Mouse (Mus musculus): ENCODE measurements around the gene Fxyd2.

Fxyd2 gene

DNA sequence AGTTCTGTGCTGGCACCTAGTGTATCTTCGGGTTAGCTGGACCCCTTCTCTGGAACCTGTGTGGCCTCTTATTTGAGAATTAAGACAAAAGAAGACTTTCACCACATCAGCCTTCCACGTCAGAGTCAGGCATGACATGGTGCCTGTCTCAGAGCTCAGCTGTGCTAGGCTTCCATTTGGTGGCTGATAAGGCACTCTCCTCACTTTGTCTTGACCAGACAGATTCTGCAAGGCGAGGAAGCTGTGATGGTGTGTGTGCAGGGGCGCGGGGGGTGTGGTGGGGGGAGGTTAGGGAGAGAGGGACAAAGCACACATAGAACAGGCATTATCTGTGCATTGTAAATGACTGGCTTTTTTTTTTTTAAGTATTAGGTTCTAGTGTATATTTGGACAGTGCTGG is 29.9 kb downstream of the Fxyd2 start:
- DNase-seq (ENCODE audit: low spot score) = no peak

DNA sequence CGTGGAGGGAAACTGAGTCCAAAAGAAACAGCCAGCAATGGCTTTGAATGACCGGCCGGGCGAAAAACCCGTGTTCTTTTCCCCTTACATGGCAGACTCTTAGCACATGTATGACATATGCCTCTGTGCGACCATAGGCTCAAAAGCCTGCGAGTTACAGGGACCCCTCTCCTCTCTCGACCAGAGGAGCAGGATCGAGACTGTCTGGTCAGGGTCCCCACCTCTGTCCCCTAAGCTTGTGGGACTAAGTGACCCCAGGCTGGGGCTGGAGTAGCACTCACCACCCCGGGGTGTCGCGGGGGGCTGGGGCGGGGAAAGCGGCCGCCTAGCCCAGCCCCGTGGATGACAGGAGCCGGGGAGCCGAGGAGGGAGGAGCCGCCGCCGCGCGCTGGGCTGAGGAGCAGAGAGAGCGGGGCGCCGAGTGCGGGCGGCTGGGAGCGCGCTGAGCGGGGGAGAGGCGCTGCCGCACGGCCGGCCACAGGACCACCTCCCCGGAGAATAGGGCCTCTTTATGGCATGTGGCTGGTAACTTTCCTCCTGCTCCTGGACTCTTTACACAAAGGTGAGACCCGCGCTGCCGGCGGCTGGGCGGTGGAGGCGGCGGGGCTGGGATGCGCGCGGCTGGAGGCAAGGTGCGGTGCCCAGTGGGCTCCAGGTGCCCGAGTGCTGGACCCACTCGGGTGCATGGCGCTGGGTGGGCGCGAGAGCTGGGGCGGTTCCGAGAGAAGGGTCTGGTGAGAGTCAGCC is 30.7 kb downstream of the Fxyd2 start:
- no peak for DNase-seq (ENCODE audit: low spot score)

DNA sequence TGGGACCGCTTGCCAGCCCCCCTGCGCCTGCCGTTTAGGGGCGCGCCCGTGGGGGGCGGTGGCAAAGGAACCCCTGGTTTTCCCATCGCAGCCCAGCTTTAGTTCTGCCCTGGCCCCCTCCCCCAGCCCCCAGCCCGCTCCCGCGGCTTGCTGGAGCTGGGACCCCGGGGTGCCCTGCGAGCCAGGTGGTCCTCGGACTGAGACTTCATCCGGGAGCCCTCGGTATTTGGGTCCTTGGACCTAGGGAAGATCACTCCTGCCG is 31.2 kb downstream of the Fxyd2 start:
- DNase-seq (ENCODE audit: low spot score) = no peak

DNA sequence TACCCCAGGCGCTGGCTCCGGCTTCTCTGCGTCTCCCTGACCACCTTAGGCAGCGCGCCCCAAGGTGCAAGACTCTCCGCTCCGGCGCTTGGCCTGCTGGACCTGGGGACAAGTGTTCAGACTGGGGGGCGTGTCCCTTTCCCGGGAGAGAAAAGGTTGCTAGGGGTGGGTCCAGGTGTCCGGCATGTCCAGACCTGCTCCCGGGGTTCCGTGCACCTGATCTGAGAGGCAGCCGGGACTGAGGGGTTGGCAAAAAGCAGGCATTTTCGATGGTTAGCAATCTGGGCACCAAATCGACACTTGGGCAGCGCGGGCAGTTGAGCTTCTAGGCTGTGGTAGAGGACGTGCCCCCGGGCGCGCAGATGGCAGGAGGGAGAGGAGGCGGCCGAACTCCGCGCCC is 31.7 kb downstream of the Fxyd2 start:
- DNase-seq (ENCODE audit: low spot score) = no peak

GRCm38 (mm10) chr9:45432639-45433038 is 33.2 kb downstream of the Fxyd2 start:
- no peak for DNase-seq (ENCODE audit: low spot score)

GRCm38 (mm10) chr9:45433119-45433518 is 33.6 kb downstream of the Fxyd2 start:
- DNase-seq (ENCODE audit: low spot score) = no peak

DNA sequence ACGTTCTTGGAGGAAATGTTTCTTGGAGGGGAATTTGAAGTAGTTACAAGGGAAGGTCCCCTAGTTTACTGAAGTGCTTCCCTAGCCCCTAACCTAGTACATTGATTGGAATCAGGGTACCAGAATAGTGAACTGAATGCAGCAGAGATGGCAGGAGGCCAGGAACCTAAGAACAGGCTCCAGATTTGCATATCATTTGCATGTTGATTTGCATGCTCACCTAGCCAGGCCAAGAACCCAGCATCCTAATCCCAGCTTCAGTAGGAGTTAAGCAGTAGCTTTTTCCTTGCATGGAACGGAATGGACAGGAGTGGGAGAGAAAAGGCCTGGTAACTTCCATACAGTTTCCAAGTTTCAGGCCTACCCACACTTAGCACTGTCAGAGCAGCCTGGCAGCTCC is 34.7 kb downstream of the Fxyd2 start:
- DNase-seq (ENCODE audit: low spot score) = no peak

- DNase-seq (ENCODE audit: low spot score) = no peak
Measured at GRCm38 (mm10) chr9:45439025-45439424, 39.6 kb downstream of the Fxyd2 start.

GRCm38 (mm10) chr9:45440083-45440784 is 40.8 kb downstream of the Fxyd2 start:
- no peak for DNase-seq (ENCODE audit: low spot score)

GRCm38 (mm10) chr9:45444251-45444798 is 44.9 kb downstream of the Fxyd2 start:
- no peak for DNase-seq (ENCODE audit: low spot score)

DNA sequence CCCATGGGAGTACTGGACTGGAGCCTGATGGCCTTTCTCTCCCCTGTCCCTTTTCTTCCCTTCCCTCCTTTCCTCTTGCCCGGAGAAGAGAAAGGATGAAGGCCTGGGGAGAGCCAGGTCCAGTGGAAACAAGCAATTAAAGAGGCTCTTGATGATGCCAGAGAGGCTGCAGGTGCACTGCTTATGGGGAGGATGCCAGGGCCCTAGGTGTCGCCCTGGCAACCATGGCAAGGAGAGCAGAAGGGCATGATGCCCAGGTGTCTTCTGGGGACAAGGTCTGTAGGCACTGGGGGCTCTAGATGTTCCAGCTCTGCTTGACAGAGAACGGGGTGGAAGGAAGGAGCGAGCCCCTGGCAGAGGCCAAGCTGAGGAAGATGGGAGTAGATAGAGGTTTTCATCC is 50.2 kb downstream of the Fxyd2 start:
- no peak for DNase-seq (ENCODE audit: low spot score)

DNA sequence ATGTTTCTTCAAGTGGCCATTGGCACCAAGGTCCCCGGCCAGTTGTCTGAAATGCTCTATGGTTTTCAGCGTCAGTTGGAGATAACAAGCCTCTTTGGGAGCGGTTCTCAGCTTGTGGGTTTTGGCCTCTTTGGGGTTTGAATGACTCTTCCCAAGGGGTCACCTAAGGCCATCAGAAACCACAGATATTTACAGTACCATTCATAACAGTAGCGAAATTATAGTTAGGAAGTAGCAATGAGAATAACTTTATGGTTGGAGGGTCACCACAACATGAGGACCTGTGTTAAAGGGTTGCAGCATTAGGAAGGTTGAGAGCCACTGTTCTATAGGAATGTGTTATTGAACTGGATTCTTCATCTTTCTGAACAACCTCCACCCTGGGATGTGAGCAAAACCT is 51.9 kb downstream of the Fxyd2 start:
- DNase-seq (ENCODE audit: low spot score) = no peak

DNA sequence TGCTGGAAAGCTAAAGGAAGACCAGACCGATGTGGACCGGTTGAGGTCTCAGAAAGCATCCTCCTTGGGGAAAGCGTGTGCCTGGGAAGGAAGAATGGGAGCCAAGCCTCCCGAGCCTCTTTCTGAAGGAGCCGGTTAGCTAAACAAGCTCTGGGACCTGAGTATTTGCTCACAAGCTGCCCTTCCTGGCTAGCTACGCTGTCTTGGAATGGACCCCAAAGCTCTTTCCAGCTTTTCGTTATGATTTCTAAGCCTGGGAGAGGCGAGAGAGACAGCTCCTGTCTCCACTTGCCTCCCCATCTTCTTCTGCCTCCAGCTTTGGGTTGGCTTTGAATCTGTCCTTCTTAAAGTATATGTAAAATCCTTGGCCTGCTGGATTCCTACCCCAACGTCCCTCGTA is 54.6 kb downstream of the Fxyd2 start:
- DNase-seq (ENCODE audit: low spot score) = no peak

- DNase-seq (ENCODE audit: low spot score) = no peak
Measured at GRCm38 (mm10) chr9:45454889-45455610, 55.6 kb downstream of the Fxyd2 start.

DNA sequence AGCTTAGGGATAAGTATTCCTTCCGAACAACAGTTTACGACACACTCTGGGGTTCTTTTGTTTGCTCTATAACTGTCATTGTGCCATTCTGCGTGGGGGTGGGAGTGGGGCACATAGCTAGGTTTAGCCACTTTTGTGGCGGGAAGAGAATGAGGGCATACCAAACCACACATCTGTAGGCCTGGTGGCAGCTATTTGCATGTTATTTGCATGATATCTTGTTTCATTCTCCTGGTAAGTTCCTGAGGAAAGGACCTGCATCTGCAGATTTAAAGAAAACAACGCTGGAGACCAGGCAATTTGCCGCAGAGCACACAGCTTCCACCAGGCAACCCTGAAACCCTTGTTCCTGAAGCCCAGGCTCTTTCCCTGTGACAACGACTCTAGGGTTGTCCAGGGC is 57.7 kb downstream of the Fxyd2 start:
- no peak for DNase-seq (ENCODE audit: low spot score)

DNA sequence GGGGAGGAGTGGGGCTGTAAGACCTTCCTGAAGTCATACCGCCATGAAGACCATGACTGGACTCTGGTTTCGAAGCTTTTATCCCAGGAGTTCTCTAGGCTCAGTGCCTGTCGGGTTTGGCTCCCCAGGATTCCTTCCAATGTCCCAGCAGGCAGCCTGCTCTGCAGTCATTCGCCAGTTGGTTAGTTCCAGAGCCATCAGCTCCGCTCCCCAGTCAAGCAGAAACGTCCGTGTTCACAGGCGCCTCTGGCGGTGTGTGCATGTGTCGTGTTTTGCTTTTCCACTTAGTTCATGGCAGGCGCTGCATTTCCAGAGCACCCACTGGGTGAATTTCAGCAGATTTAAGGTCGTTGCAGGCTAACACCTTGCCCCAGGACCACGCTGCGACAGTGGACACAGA is 58.9 kb downstream of the Fxyd2 start:
- no peak for DNase-seq (ENCODE audit: low spot score)

Data from T-cell, adult 2 months (primary cell).